20 mouse cellular contexts compared by ENCODE assay signal in genomic region chr19:42676931-42677330, GRCm38 (mm10).
"Had no signal": no experiment of that assay in that cellular context is flagged by ENCODE, and none has a peak within 500 bp of the region (broad histone marks: within the 10 kb centered on the region; RNA-seq: fewer than 3 reads in every experiment).

No protein-coding gene starts in this region.

- H3K9ac ChIP-seq: heart, embryonic 13.5 days; heart, embryonic 15.5 days; hindbrain, embryonic 14.5 days; intestine, embryonic 15.5 days; limb, embryonic 13.5 days; limb, embryonic 15.5 days; liver, embryonic 12.5 days had no signal

- ATAC-seq: hindbrain, embryonic 16.5 days; inflammation-experienced regulatory T-cells, adult 6 months; intestine, embryonic 15.5 days; liver, embryonic 12.5 days had no signal

- H3K27me3 ChIP-seq: heart, embryonic 13.5 days; heart, embryonic 15.5 days; intestine, embryonic 15.5 days had no signal

- H3K4me3 ChIP-seq: gastrocnemius, adult 2 months; heart, adult 2 months; heart, embryonic 13.5 days; heart, embryonic 15.5 days; intestine, embryonic 15.5 days; layer of hippocampus, adult 2 months; left cerebral cortex, adult 2 months; limb, embryonic 13.5 days; limb, embryonic 15.5 days; liver, embryonic 12.5 days had no signal

- H3K36me3 ChIP-seq: heart, embryonic 13.5 days; heart, embryonic 15.5 days; intestine, embryonic 15.5 days; limb, embryonic 13.5 days; limb, embryonic 15.5 days; liver, embryonic 12.5 days had no signal

- H3K27ac ChIP-seq: gastrocnemius, adult 2 months; heart, adult 2 months; heart, embryonic 13.5 days; heart, embryonic 15.5 days; hindbrain, embryonic 14.5 days; intestine, embryonic 15.5 days; layer of hippocampus, adult 2 months; left cerebral cortex, adult 2 months; limb, embryonic 13.5 days; limb, embryonic 15.5 days; liver, embryonic 12.5 days had no signal

- H3K4me2 ChIP-seq: heart, embryonic 11.5 days; heart, embryonic 13.5 days; heart, embryonic 15.5 days; hindbrain, embryonic 14.5 days; intestine, embryonic 15.5 days; limb, embryonic 13.5 days; limb, embryonic 15.5 days; liver, embryonic 12.5 days had no signal

- H3K4me1 ChIP-seq: heart, embryonic 15.5 days; intestine, embryonic 15.5 days; liver, embryonic 12.5 days had no signal

- H3K9me3 ChIP-seq: heart, embryonic 15.5 days; intestine, embryonic 15.5 days; limb, embryonic 15.5 days had no signal

- DNase-seq: gastrocnemius, adult 2 months; gastrocnemius, postnatal 10 days; gastrocnemius, postnatal 25 days; heart, adult 11 months; heart, adult 2 months; heart, postnatal 14 days; heart, postnatal 36 days; kidney, adult 18-20 months had no signal
